Mouse (Mus musculus) embryonic facial prominence, embryonic 14.5 days (tissue): ENCODE results near the gene Foxq1. TPM values are rescaled to one million over a fixed set of nuclear protein-coding genes. Genes with fewer than 3 reads are reported as not detected.
A peak's percentile ranks its signal among the peaks of the same experiment; 100 is the strongest.

Experiments
- ATAC-seq: fragments of 200-750 bp; cut with Nextera tagmentation; 2 replicates; pipeline ENCODE4 v1.8.0; 2017; ENCODE audit warnings: low read depth, moderate number of reproducible peaks, moderate TSS enrichment
- DNase-seq: peaks from one replicate; pipeline ENCODE4 v3.0.0-alpha.2; 2015; ENCODE audit warnings: low spot score
- H3K27ac ChIP-seq: fragments of 300-500 bp; sonication (generic); replicated peaks from 2 replicates; pipeline ENCODE4 v1.5.1; 2014; ENCODE audit warnings: low read depth, mild to moderate bottlenecking, low read length, moderate library complexity
- H3K27me3 ChIP-seq: fragments of 300-500 bp; sonication (generic); replicated peaks from 2 replicates; pipeline ENCODE4 v1.6.1; 2014; ENCODE audit warnings: low read length; ENCODE audit not compliant: control insufficient read depth, insufficient read depth
- H3K36me3 ChIP-seq: fragments of 300-500 bp; sonication (generic); 2 replicates; pipeline ENCODE4 v1.6.1; 2014; ENCODE audit warnings: low read length, mixed read lengths; ENCODE audit not compliant: control insufficient read depth, insufficient read depth
- H3K4me1 ChIP-seq: fragments of 300-500 bp; sonication (generic); 2 replicates; pipeline ENCODE4 v1.6.1; 2014; ENCODE audit warnings: antibody characterized with exemption, low read length; ENCODE audit not compliant: control insufficient read depth, insufficient read depth
- H3K4me2 ChIP-seq: fragments of 300-500 bp; sonication (generic); 2 replicates; pipeline ENCODE4 v1.6.1; 2014; ENCODE audit warnings: low read depth, mild to moderate bottlenecking, low read length, moderate library complexity, mixed read lengths
- H3K4me3 ChIP-seq: fragments of 300-500 bp; sonication (generic); 2 replicates; pipeline ENCODE4 v1.5.1; 2014; ENCODE audit warnings: low read depth, mild to moderate bottlenecking, low read length
- H3K9ac ChIP-seq: fragments of 300-500 bp; sonication (generic); 2 replicates; pipeline ENCODE4 v1.6.1; 2014; ENCODE audit warnings: low read depth, mild to moderate bottlenecking, low read length, moderate library complexity, mixed read lengths
- H3K9me3 ChIP-seq: fragments of 300-500 bp; sonication (generic); 2 replicates; pipeline ENCODE4 v1.6.1; 2016; ENCODE audit warnings: low read length; ENCODE audit not compliant: control insufficient read depth
- WGBS: fragments of 180-500 bp; shearing (Covaris S2); extraction: QIAGEN DNeasy Blood & Tissue Kit; methylation state at CpG from one replicate; pipeline ENCODE4 v1.1.7; 2014; 5-methylcytosine and 5-hydroxymethylcytosine counted together
- polyA plus RNA-seq: library from polyadenylated mRNA; unstranded; fragments of >200 nt; fragmentation: Nextera tagmentation; extraction: Ambion mirVana; gene quantifications from 2 replicates; pipeline ENCODE4 v1.2.1, GENCODE M21; 2014

The Foxq1 gene
- polyA plus RNA-seq, 1 experiment from 2014 or later = 1.8 TPM

GRCm38 (mm10) chr13:31559419-31560144 is 3.6 kb downstream of the Foxq1 start:
- ATAC-seq = peak; percentile 76
- DNase-seq = peak; percentile 39
- H3K4me1 ChIP-seq = peaks cover 21% of the 10 kb centered on the region; the same call in 1 of the 2 replicates
- H3K9me3 ChIP-seq = no peaks in the 10 kb centered on the region
- no peaks in the 10 kb centered on the region for H3K36me3 ChIP-seq
- peak overlapping the region; percentile 99 for H3K4me2 ChIP-seq
- WGBS = under 1% methylated on average over 36 of the region's 92 CpGs
- peak overlapping the region; percentile 64 for H3K4me3 ChIP-seq
- H3K9ac ChIP-seq = peak overlapping the region; percentile 67
- H3K27ac ChIP-seq = no peak overlapping the region
- peaks cover 93% of the 10 kb centered on the region for H3K27me3 ChIP-seq

- Histone ChIP-seq H3K4me3 (no peak overlapping the region), H3K9me3 (no peaks in the 10 kb centered on the region), H3K27me3 (peaks cover 61% of the 10 kb centered on the region), H3K9ac (no peak overlapping the region), H3K4me2 (no peak overlapping the region), H3K36me3 (no peaks in the 10 kb centered on the region), H3K4me1 (peaks cover 10% of the 10 kb centered on the region; the same call in 1 of the 2 replicates), H3K27ac (no peak overlapping the region)
- ATAC-seq = no peak
- no peak for DNase-seq
- WGBS = 51% methylated on average over 6 of the region's 6 CpGs
These were observed 8.5 kb downstream of the Foxq1 start for GRCm38 (mm10) chr13:31564394-31564793.

GRCm38 (mm10) chr13:31567099-31567498 is 11.2 kb downstream of the Foxq1 start:
- no peak overlapping the region for H3K9ac ChIP-seq
- H3K36me3 ChIP-seq = no peaks in the 10 kb centered on the region
- DNase-seq (no peak), ATAC-seq (no peak)
- H3K27ac ChIP-seq = no peak overlapping the region
- WGBS = 64% methylated on average over 8 of the region's 8 CpGs
- peaks cover 7% of the 10 kb centered on the region; the same call in 1 of the 2 replicates for H3K4me1 ChIP-seq
- no peaks in the 10 kb centered on the region for H3K9me3 ChIP-seq
- peaks cover 34% of the 10 kb centered on the region for H3K27me3 ChIP-seq
- no peak overlapping the region for H3K4me2 ChIP-seq
- H3K4me3 ChIP-seq = no peak overlapping the region

- H3K4me3 ChIP-seq = no peak overlapping the region
- no peak overlapping the region for H3K9ac ChIP-seq
- WGBS = 81% methylated on average over 6 of the region's 6 CpGs
- no peaks in the 10 kb centered on the region for H3K9me3 ChIP-seq
- H3K27ac ChIP-seq = no peak overlapping the region
- no peaks in the 10 kb centered on the region for H3K36me3 ChIP-seq
- ATAC-seq = no peak
- no peak for DNase-seq
- peaks cover 27% of the 10 kb centered on the region for H3K27me3 ChIP-seq
- peaks cover 7% of the 10 kb centered on the region; the same call in 1 of the 2 replicates for H3K4me1 ChIP-seq
- H3K4me2 ChIP-seq = no peak overlapping the region
These were observed 11.8 kb downstream of the Foxq1 start for GRCm38 (mm10) chr13:31567617-31568294.

- no peak overlapping the region for H3K4me2 ChIP-seq
- H3K4me1 ChIP-seq = no peaks in the 10 kb centered on the region
- DNase-seq (no peak), ATAC-seq (no peak)
- no peaks in the 10 kb centered on the region for H3K9me3 ChIP-seq
- H3K27me3 ChIP-seq = no peaks in the 10 kb centered on the region
- no peak overlapping the region for H3K4me3 ChIP-seq
- H3K27ac ChIP-seq = no peak overlapping the region
- no peak overlapping the region for H3K9ac ChIP-seq
- WGBS = 80% methylated on average over 10 of the region's 10 CpGs
- no peaks in the 10 kb centered on the region for H3K36me3 ChIP-seq
These were observed 17.0 kb downstream of the Foxq1 start for GRCm38 (mm10) chr13:31572806-31573508.

GRCm38 (mm10) chr13:31574627-31575026 is 18.7 kb downstream of the Foxq1 start:
- Histone ChIP-seq H3K27me3 (no peaks in the 10 kb centered on the region), H3K9ac (no peak overlapping the region)

GRCm38 (mm10) chr13:31576696-31577095 is 20.8 kb downstream of the Foxq1 start:
- Histone ChIP-seq H3K4me3 (no peak overlapping the region), H3K9ac (no peak overlapping the region), H3K27ac (no peak overlapping the region), H3K4me1 (no peaks in the 10 kb centered on the region), H3K4me2 (no peak overlapping the region), H3K36me3 (no peaks in the 10 kb centered on the region), H3K9me3 (no peaks in the 10 kb centered on the region), H3K27me3 (no peaks in the 10 kb centered on the region)
- 46% methylated on average over 4 of the region's 4 CpGs for WGBS
- no peak for DNase-seq
- no peak for ATAC-seq

More at GRCm38 (mm10) chr13:31574627-31575026, 18.7 kb downstream of the Foxq1 start:
- WGBS = 68% methylated on average over 3 of the region's 3 CpGs
- ATAC-seq (no peak), DNase-seq (no peak)
- Histone ChIP-seq H3K4me1 (no peaks in the 10 kb centered on the region), H3K27ac (no peak overlapping the region), H3K36me3 (no peaks in the 10 kb centered on the region), H3K9me3 (no peaks in the 10 kb centered on the region), H3K4me3 (no peak overlapping the region), H3K4me2 (no peak overlapping the region)

GRCm38 (mm10) chr13:31577576-31577975 is 21.6 kb downstream of the Foxq1 start:
- Histone ChIP-seq H3K36me3 (no peaks in the 10 kb centered on the region), H3K4me2 (no peak overlapping the region), H3K9ac (no peak overlapping the region), H3K9me3 (no peaks in the 10 kb centered on the region), H3K4me1 (no peaks in the 10 kb centered on the region), H3K4me3 (no peak overlapping the region), H3K27ac (no peak overlapping the region), H3K27me3 (no peaks in the 10 kb centered on the region)
- WGBS = 17% methylated on average over 6 of the region's 6 CpGs
- no peak for ATAC-seq
- no peak for DNase-seq
